Mouse (Mus musculus): ENCODE results near the gene Sema4d.

- no peak for TF ChIP-seq POLR2A (IDR thresholded peaks at IDR 0.05; ENCODE audit: insufficient read depth, low read depth, low read length)
- no peak for TF ChIP-seq CTCF (IDR thresholded peaks at IDR 0.05)
- no peak for TF ChIP-seq EP300 (IDR thresholded peaks at IDR 0.05; ENCODE audit: insufficient read depth, low read depth, low read length)
These were observed 12.9 kb downstream of the Sema4d start for GRCm38 (mm10) chr13:51780509-51781155.

All from heart, adult 2 months (tissue).